Mouse (Mus musculus) layer of hippocampus, postnatal 36 days (tissue): ENCODE data around the gene Olfr648. TPM values are rescaled to one million over a fixed set of nuclear protein-coding genes. Genes with fewer than 3 reads are reported as not detected.

Experiments
- total RNA-seq, 2 experiments: library from RNA; stranded (reverse); gene quantifications; 2 replicates each; pipeline ENCODE4 v1.2.3; 2021

Gene Olfr648
- total RNA-seq, 2 experiments from 2014 or later = 0.27 to 0.30 TPM

Other genes with a start within 250 kb of the Olfr648 start
- not detected for gene Olfr632, start 249.0 kb downstream of the Olfr648 start, total RNA-seq
- gene Olfr633, start 239.0 kb downstream of the Olfr648 start, total RNA-seq = not detected
- under 1 TPM; 0.10 to 0.13 TPM for gene Olfr635, start 212.2 kb downstream of the Olfr648 start, total RNA-seq
- not detected for gene Olfr638, start 184.6 kb downstream of the Olfr648 start, total RNA-seq
- under 1 TPM; 0.08 to 0.17 TPM for gene Olfr639, start 166.1 kb downstream of the Olfr648 start, total RNA-seq
- gene Olfr640, start 157.8 kb downstream of the Olfr648 start, total RNA-seq = not detected
- not detected for gene Olfr641, start 147.9 kb downstream of the Olfr648 start, total RNA-seq
- gene Olfr642, start 130.7 kb downstream of the Olfr648 start, total RNA-seq = not detected
- not detected for gene 4930516K23Rik, start 121.9 kb downstream of the Olfr648 start, total RNA-seq
- gene Olfr644, start 111.5 kb downstream of the Olfr648 start, total RNA-seq = not detected
- gene Olfr645, start 97.9 kb downstream of the Olfr648 start, total RNA-seq = not detected
- under 1 TPM in 1 of 2 experiments, not detected in 1; 0.13 TPM for gene Olfr646, start 78.5 kb downstream of the Olfr648 start, total RNA-seq
- gene Ubqln5, start 53.6 kb downstream of the Olfr648 start, total RNA-seq = not detected
- not detected for gene Olfr643, start 46.0 kb downstream of the Olfr648 start, total RNA-seq
- gene Ubqln3, start 40.1 kb downstream of the Olfr648 start, total RNA-seq = not detected
- not detected for gene Ubqlnl, start 32.8 kb downstream of the Olfr648 start, total RNA-seq
- not detected for gene Olfm5, start 18.6 kb downstream of the Olfr648 start, total RNA-seq
- gene Olfr649, start 12.6 kb upstream of the Olfr648 start, total RNA-seq = not detected
- under 1 TPM in 1 of 2 experiments, not detected in 1; 0.22 TPM for gene Trim6, start 35.4 kb upstream of the Olfr648 start, total RNA-seq
- gene Trim34a, start 61.1 kb upstream of the Olfr648 start, total RNA-seq = 1 to 10 TPM; 1.4 to 2.2 TPM
- under 1 TPM; 0.47 to 0.68 TPM for gene Trim5, start 104.7 kb upstream of the Olfr648 start, total RNA-seq
- gene Trim12a, start 132.1 kb upstream of the Olfr648 start, total RNA-seq = 1 to 10 TPM; 1.8 to 2.5 TPM
- gene Trim34b, start 146.1 kb upstream of the Olfr648 start, total RNA-seq = not detected
- 1 to 10 TPM; 1.4 to 1.8 TPM for gene Trim12c, start 170.0 kb upstream of the Olfr648 start, total RNA-seq
- gene Trim30b, start 186.5 kb upstream of the Olfr648 start, total RNA-seq = not detected
- under 1 TPM in 1 of 2 experiments, not detected in 1; 0.20 TPM for gene Trim30c, start 217.4 kb upstream of the Olfr648 start, total RNA-seq